ENCODE assay signal across 28 mouse cellular contexts in the genomic region with DNA sequence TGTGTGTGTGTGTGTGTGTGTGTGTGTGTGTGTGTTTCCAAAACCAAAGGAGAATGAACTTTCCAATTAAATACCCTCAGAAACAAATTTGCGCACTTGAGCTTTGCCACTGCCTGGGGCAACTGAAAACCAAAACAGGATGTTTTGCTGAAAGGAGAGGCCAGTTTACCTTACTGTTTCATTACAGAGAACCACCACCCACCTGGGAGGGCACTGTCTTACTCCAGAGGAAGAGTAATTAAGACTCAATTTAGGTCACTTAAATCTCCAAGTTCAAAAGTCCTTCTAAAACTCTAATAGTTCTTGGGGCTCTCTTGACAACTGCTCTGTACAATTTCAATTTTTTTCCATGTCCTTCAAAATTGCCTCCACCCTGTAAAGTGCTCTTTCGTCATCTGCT. TPM values are rescaled to one million over a fixed set of nuclear protein-coding genes. Genes with fewer than 3 reads are reported as not detected.
DNase-seq lines count a peak whose midpoint lies in the region; ATAC-seq and TF ChIP-seq lines count a peak whose summit lies in the region.
"Had no signal": no experiment of that assay in that cellular context is flagged by ENCODE, and none has a peak within 500 bp of the region (broad histone marks: within the 10 kb centered on the region; RNA-seq: fewer than 3 reads in every experiment).

No protein-coding gene starts in this region.

- ATAC-seq in midbrain, embryonic 11.5 days (ENCODE audit: low FRiP score) = no peak
- ATAC-seq in midbrain, postnatal 0 days (ENCODE audit: low FRiP score) = no peak
- ATAC-seq in erythroid progenitor cell, adult 5-6 weeks (replicated peaks; ENCODE audit: low FRiP score, poor library complexity, severe bottlenecking) = no peak
- ATAC-seq: forebrain, embryonic 15.5 days; midbrain, embryonic 15.5 days had no signal

- WGBS in midbrain, embryonic 11.5 days = 93% methylated on average over 2 of the region's 2 CpGs
- WGBS in midbrain, postnatal 0 days = 97% methylated on average over 2 of the region's 2 CpGs

- no peaks in the 10 kb centered on the region for H3K36me3 ChIP-seq in midbrain, embryonic 11.5 days (ENCODE audit: control insufficient read depth, insufficient read depth, low read length)
- no peaks in the 10 kb centered on the region for H3K36me3 ChIP-seq in midbrain, postnatal 0 days (ENCODE audit: insufficient read depth, low read length)
- H3K36me3 ChIP-seq: forebrain, embryonic 15.5 days; heart, embryonic 12.5 days; limb, embryonic 12.5 days; liver, embryonic 15.5 days; midbrain, embryonic 15.5 days had no signal

- no peak overlapping the region for H3K4me3 ChIP-seq in midbrain, embryonic 11.5 days (ENCODE audit: low read depth, low read length)
- H3K4me3 ChIP-seq in midbrain, postnatal 0 days (ENCODE audit: low read depth, low read length) = no peak overlapping the region
- H3K4me3 ChIP-seq: forebrain, embryonic 15.5 days; gastrocnemius, adult 2 months; heart, adult 2 months; heart, embryonic 12.5 days; limb, embryonic 12.5 days; liver, embryonic 15.5 days; midbrain, embryonic 15.5 days had no signal

- H3K4me2 ChIP-seq in midbrain, embryonic 11.5 days = no peak overlapping the region
- H3K4me2 ChIP-seq in midbrain, postnatal 0 days (ENCODE audit: low read depth, low read length, poor library complexity, severe bottlenecking) = no peak overlapping the region
- H3K4me2 ChIP-seq: forebrain, embryonic 15.5 days; heart, embryonic 12.5 days; hindbrain, embryonic 14.5 days; limb, embryonic 12.5 days; liver, embryonic 15.5 days; lung, embryonic 14.5 days; midbrain, embryonic 15.5 days had no signal

- H3K9me3 ChIP-seq in midbrain, embryonic 11.5 days (ENCODE audit: control insufficient read depth, low read length) = no peaks in the 10 kb centered on the region
- no peaks in the 10 kb centered on the region for H3K9me3 ChIP-seq in midbrain, postnatal 0 days (ENCODE audit: low read length)
- H3K9me3 ChIP-seq: forebrain, embryonic 15.5 days; heart, embryonic 12.5 days; limb, embryonic 12.5 days; liver, embryonic 15.5 days; midbrain, embryonic 15.5 days had no signal

- no peaks in the 10 kb centered on the region for H3K27me3 ChIP-seq in midbrain, embryonic 11.5 days (ENCODE audit: control insufficient read depth, insufficient read depth, low read length)
- no peaks in the 10 kb centered on the region for H3K27me3 ChIP-seq in midbrain, postnatal 0 days (ENCODE audit: insufficient read depth, low read length)
- H3K27me3 ChIP-seq: CH12.LX; forebrain, embryonic 15.5 days; heart, embryonic 12.5 days; limb, embryonic 12.5 days; liver, embryonic 15.5 days; midbrain, embryonic 15.5 days had no signal

- no peaks in the 10 kb centered on the region; the same call in 1 of the 2 replicates for H3K4me1 ChIP-seq in midbrain, embryonic 11.5 days (ENCODE audit: control insufficient read depth, insufficient read depth, low read length)
- no peaks in the 10 kb centered on the region for H3K4me1 ChIP-seq in midbrain, postnatal 0 days (ENCODE audit: insufficient read depth, low read length)
- H3K4me1 ChIP-seq: forebrain, embryonic 15.5 days; heart, embryonic 12.5 days; liver, embryonic 15.5 days; midbrain, embryonic 15.5 days had no signal

- peak; percentile 13 for DNase-seq in kidney, adult 11 months
- DNase-seq in kidney, postnatal 4 days = no peak
- peak; percentile 57 for DNase-seq in midbrain, embryonic 11.5 days (ENCODE audit: low spot score, missing footprints)
- no peak for DNase-seq in midbrain, postnatal 0 days (ENCODE audit: low spot score)
- DNase-seq in kidney, postnatal 36 days = peak; percentile 29 to 39
- no peak for DNase-seq in cerebellum, postnatal 4 days (ENCODE audit: low spot score in 2 of 2)
- DNase-seq: adrenal gland, postnatal 10 days; cerebellum, adult 8-10 months; cerebellum, postnatal 25 days; gastrocnemius, adult 2 months; gastrocnemius, postnatal 36 days; heart, adult 2 months; lung, embryonic 14.5 days; lung, postnatal 14 days; right cerebral cortex, postnatal 25 days; thymus, adult 2 months had no signal

- H3K27ac ChIP-seq in midbrain, embryonic 11.5 days (ENCODE audit: low read depth, low read length) = no peak overlapping the region
- no peak overlapping the region for H3K27ac ChIP-seq in midbrain, postnatal 0 days (ENCODE audit: low read depth, low read length)
- H3K27ac ChIP-seq: forebrain, embryonic 15.5 days; gastrocnemius, adult 2 months; heart, adult 2 months; hindbrain, embryonic 14.5 days; limb, embryonic 12.5 days; liver, embryonic 15.5 days; midbrain, embryonic 15.5 days had no signal

- no peak for TF ChIP-seq CTCF in midbrain, postnatal 0 days (IDR thresholded peaks at IDR 0.05)

- H3K9ac ChIP-seq in midbrain, embryonic 11.5 days (ENCODE audit: low read length) = no peak overlapping the region
- H3K9ac ChIP-seq in midbrain, postnatal 0 days (replicated peaks; ENCODE audit: low read length, poor library complexity, severe bottlenecking) = no peak overlapping the region
- H3K9ac ChIP-seq: forebrain, embryonic 15.5 days; heart, embryonic 12.5 days; hindbrain, embryonic 14.5 days; limb, embryonic 12.5 days; liver, embryonic 15.5 days; lung, embryonic 14.5 days; midbrain, embryonic 15.5 days had no signal

RNA-seq across cellular contexts. Expression of a gene that starts 11.6 kb away (rescaled TPM):
- polyA plus RNA-seq in midbrain, embryonic 11.5 days (2014; fragmentation: Nextera tagmentation; extraction: Ambion mirVana) = 0.54 and 0.55 TPM in 2 replicates
- 0.60 and 1.2 TPM in 2 replicates for total RNA-seq in midbrain, postnatal 0 days (2014; rRNA removed)
- 2.1 and 2.2 TPM in 2 replicates for polyA plus RNA-seq in midbrain, postnatal 0 days (2015; fragmentation: Nextera tagmentation; extraction: Ambion mirVana)
- not detected in 2 replicates for total RNA-seq in erythroid progenitor cell, adult 5-6 weeks (2015; ENCODE audit: low replicate concordance)
- total RNA-seq in erythroid progenitor cell, adult 5-6 weeks (2017; ENCODE audit: low replicate concordance) = not detected in 2 replicates
- total RNA-seq: CH12.LX; hematopoietic stem cell, adult 5-6 weeks; liver, adult 2 months; neutrophil, adult 5-6 weeks had no signal
- polyA plus RNA-seq: liver, adult 2 months; spleen, adult 2 months had no signal

Comparison
In these comparisons a context has a peak if more than half of its experiments do, and no peak if none do; other contexts are left out.
1. DNase-seq: peak in kidney, adult 11 months (single experiment), midbrain, embryonic 11.5 days (single experiment) and kidney, postnatal 36 days (2 of 2); none in kidney, postnatal 4 days (0 of 2), midbrain, postnatal 0 days (single experiment) and cerebellum, postnatal 4 days (0 of 2).